Mouse (Mus musculus) C2C12 (cell line): Measurements from ENCODE around the gene Cacna1e.

Experiments
- CEBPB ChIP-seq: IDR thresholded peaks from one replicate; pipeline ENCODE4 v1.6.1; 2011; ENCODE audit warnings: low read depth, mild to moderate bottlenecking, control low read depth, moderate library complexity
- CTCF ChIP-seq: IDR thresholded peaks from one replicate; pipeline ENCODE4 v1.5.1; 2011; ENCODE audit not compliant: control insufficient read depth, insufficient read depth, insufficient read length
- FOSL1 ChIP-seq: IDR thresholded peaks from one replicate; pipeline ENCODE4 v1.8.0; 2011; ENCODE audit warnings: mild to moderate bottlenecking, low read length; ENCODE audit not compliant: poor library complexity, insufficient read depth, severe bottlenecking
- MAX ChIP-seq: IDR thresholded peaks from one replicate; pipeline ENCODE4 v1.6.1; 2011; ENCODE audit warnings: mild to moderate bottlenecking, control low read depth
- MYOD1 ChIP-seq: IDR thresholded peaks from one replicate; pipeline ENCODE4 v1.6.1; 2011; ENCODE audit warnings: low read depth; ENCODE audit not compliant: control insufficient read depth, insufficient read length
- USF1 ChIP-seq: IDR thresholded peaks from one replicate; pipeline ENCODE4 v1.6.1; 2011; ENCODE audit warnings: low read depth, mild to moderate bottlenecking, control low read depth, moderate library complexity

GRCm38 (mm10) chr1:154433520-154433919 is 450.8 kb downstream of the Cacna1e start:
- TF ChIP-seq MAX (no peak), CTCF (no peak), FOSL1 (no peak), USF1 (no peak), CEBPB (no peak), MYOD1 (no peak)
